Mouse (Mus musculus): ENCODE measurements around the gene Mgam.
"Not testable (repeated sequence)": the region's sequence is repeated elsewhere in the genome, so short reads cannot be mapped to it uniquely, and the experiment has no call there.

The Mgam gene

GRCm38 (mm10) chr6:40628406-40629000, at the start of gene Mgam:
Gene Mgam, plus strand, starts transcription at chr6:40628831.
- no peak for DNase-seq (ENCODE audit: low read depth)

DNA sequence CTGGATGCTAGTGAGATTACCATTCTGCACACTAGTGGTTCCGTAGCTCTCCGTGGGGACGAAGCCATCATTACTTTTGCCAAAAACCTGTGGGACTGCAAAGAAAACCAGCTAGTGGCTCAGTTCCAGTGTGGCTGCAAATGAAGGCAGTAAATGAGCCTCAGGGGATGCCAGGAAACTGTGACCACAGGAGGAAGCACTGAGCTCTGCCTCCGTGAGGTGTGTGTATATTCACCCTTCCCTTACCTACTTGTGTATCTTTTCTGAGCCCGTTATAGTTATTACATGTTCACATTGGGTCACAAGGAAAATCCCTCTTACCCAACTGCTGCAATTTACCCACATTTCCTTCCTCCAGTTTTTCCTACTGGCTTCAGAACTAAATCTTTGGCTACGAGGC, 44.3 kb upstream of the Mgam start:
- DNase-seq (ENCODE audit: low read depth): no peak

DNA sequence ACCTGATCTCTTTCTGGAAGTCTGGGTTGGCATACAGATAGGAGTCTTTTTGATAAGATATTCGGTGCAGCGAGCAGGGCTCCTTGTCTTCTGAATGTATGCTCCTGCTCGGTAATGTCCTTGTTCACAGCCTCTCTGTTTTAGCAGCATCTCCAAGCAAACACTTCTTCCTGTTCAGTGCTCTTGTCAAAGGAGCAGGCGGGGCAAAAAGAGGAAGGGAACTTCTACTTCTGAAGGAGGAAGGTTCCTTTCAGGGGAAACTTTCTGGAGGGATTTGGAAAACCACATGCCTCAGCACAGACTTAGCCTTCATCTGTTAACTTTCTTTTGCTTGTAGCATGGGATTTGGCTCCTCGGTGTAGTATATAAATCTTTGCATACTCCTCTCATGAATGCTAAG, 43.0 kb upstream of the Mgam start, which contains the start of gene Clec5a:
Gene Clec5a (minus strand): TSS at position 177 of the 400 bp plus-strand sequence.
- no peak for DNase-seq (ENCODE audit: low read depth)

DNA sequence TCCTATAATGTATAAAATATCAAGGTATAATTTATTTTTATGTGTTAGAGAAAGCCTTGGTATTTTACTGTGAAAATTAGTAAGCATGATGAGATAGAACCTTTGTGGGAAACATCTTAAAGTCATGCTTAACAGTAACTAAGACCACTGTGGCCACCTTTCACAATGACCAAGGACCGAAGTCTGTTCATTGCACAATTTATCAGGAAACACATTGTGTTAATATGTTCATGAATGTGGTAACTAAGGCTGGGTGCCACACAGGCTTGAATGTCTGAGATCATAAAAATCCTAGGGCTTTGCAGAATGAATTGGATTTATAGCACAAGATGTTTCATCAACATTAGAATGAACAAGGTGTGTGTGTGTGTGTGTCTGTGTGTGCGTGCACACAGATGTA, 40.3 kb upstream of the Mgam start:
- no peak for DNase-seq (ENCODE audit: low read depth)

- no peak for DNase-seq (ENCODE audit: low read depth)
These were observed 33.7 kb upstream of the Mgam start for GRCm38 (mm10) chr6:40594804-40595550.

GRCm38 (mm10) chr6:40598546-40598945, 30.1 kb upstream of the Mgam start:
- DNase-seq (ENCODE audit: low read depth): not testable (repeated sequence)

DNA sequence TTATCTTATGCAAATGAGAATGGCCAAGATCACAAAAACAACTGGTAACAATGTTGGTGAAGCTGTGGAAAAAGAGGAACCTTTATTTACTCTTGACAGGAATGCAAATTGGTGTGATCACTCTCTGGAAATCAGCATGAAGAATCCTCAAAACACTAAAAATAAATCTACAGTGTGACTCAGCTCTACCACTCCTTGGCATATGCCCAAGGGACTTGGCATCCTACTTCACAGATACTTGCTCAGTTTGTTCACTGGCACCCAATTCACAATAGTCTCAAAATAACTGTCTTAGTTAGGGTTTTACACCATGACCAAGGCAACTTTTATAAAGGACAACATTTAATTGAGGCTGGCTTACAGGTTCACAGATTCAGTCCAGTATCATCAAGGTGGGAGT, 21.2 kb upstream of the Mgam start:
- DNase-seq (ENCODE audit: low read depth): no peak

DNA sequence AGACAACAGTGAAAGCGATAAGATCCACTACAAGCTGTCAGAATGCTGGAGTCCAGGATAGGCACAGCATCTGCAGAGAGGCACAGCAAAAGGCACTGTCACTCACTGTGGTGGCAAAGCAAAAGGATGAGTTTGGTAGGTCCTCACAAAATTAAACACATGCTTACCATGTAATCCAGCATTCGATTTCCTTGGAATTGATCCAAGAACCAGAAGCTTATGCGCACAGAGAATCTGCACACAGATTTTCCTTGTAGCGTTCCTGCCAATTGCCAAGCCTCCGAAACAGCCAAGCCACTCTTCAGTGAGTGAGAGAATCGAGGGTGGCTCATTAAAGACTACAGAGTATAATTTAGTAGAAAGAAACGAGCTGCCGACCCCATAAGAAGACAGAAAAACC, 18.4 kb upstream of the Mgam start:
- no peak for DNase-seq (ENCODE audit: low read depth)

GRCm38 (mm10) chr6:40613260-40613852, 15.3 kb upstream of the Mgam start, which contains the start of gene Tas2r138:
Gene Tas2r138, minus strand, starts transcription at chr6:40613310.
- DNase-seq (ENCODE audit: low read depth): no peak

- no peak for DNase-seq (ENCODE audit: low read depth)
These were observed 10.7 kb upstream of the Mgam start for GRCm38 (mm10) chr6:40617965-40618364.

- no peak for DNase-seq (ENCODE audit: low read depth)
These were observed 2.5 kb upstream of the Mgam start for GRCm38 (mm10) chr6:40626111-40626510.

GRCm38 (mm10) chr6:40634640-40635071, 6.0 kb downstream of the Mgam start:
- DNase-seq (ENCODE audit: low read depth): no peak

DNA sequence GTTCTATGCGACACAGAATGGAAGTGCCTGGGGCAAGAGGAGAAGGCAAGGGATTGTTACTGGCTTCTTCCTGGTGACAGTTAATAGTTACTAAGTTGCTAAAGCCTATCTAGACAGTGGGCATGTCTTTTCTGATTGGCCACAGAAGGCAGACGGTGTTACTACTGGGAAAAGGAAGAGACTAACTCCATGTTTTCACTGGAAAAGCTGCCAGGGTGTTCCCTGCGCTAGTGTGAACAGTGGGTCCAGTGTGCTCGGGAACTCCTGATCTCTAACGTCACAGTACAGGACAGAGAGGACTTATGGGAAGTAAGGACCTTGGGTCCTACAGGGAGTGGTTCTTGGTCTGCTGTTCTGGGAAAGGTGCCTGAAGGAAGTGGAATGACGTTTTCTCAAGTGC, 6.9 kb downstream of the Mgam start:
- no peak for DNase-seq (ENCODE audit: low read depth)

DNA sequence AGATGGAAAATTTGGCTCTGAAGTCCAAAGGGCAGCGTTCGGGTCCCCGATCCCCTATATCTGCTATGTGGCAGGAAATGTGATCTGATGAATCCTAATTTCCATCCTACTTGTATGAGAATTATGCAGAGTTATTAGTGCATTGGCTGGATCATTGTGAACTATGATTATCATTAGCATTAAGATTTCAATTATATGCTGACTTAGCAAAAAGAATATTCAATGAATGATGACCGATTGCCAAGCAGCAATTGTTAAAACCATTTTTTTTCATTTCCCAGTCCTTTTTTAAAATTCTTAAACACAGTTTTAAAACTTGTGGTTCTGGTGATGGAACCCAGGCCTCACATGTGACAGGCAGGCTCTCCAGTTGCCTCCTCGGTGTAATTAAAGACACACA, 9.1 kb downstream of the Mgam start:
- DNase-seq (ENCODE audit: low read depth): no peak

DNA sequence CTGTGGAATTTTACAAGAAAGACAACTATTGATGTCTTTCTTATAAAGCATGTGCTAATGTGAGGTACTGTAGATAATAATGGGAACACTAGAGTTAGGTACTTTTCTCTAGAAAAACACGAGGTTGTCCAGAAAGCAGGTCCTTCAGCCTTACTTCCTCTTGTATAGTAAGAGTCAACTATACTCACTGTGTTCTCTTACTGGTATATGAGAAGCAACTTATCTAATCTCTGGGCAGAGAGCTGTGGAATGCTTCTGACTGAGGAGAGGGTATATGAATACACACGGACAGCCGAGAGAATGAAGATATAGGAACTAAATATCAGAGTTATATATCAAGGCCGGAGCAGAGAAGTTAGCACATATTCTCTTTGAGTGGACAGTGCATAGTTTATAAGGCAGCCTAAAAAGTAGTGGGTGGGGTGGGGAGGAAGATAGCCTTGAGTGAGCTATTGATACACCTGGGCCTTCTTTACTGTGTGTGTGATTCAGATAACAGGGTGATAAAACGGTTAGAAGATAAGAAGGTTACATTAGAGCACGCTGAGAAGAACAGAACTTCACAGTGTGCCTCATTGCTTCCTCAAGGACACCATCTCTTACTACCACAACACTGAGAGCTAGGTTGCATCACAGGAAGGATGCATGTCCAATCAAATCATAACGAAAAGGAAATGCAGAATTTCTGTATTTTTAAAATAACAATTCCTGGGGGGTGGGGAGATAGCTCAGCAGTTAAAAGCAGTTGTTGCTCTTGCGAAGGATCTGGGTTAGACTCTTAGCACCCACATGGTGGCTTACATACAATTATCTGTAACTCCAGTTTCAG, 12.3 kb downstream of the Mgam start:
- DNase-seq (ENCODE audit: low read depth): no peak

GRCm38 (mm10) chr6:40645701-40646100, 17.1 kb downstream of the Mgam start:
- DNase-seq (ENCODE audit: low read depth): no peak

DNA sequence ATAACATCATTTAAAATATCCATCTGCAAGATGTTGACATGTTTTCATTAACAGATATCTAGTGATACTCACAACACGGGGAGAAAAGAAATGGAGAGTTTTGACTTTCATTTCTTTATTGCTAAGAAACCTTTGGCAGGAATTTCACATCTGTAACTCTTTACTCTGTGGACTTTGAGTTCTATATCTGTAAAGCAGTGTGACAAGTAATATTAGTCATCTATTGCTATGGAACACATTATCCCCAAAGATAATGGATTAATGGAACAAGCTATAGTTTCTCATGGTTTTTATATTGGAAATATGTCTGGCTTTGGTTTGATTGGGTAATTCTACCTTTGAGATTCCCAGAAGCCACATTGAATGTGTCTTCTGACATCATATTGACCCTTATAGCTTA, 22.3 kb downstream of the Mgam start:
- DNase-seq (ENCODE audit: low read depth): no peak

GRCm38 (mm10) chr6:40660930-40661329, 32.3 kb downstream of the Mgam start:
- no peak for DNase-seq (ENCODE audit: low read depth)

GRCm38 (mm10) chr6:40689180-40689579, 60.5 kb downstream of the Mgam start:
- DNase-seq (ENCODE audit: low read depth): peak; percentile 63

DNA sequence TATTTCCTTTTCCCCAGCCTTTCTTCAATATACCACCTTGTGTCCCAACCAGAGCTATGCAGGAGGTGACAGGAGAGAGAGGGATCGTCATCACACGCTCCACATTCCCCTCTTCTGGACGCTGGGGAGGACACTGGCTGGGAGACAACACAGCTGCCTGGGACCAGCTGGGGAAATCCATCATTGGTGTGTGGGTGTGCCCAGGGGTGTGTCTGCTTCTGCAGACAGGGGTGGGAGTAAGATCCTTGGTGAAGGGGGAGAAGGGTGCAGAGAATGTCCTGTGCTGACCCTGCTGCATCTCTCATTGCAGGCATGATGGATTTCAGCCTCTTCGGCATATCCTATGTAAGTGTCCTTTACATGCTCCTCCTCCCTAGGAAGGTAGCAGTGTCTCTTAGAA, 63.4 kb downstream of the Mgam start:
- not testable (repeated sequence) for DNase-seq (ENCODE audit: low read depth)

DNA sequence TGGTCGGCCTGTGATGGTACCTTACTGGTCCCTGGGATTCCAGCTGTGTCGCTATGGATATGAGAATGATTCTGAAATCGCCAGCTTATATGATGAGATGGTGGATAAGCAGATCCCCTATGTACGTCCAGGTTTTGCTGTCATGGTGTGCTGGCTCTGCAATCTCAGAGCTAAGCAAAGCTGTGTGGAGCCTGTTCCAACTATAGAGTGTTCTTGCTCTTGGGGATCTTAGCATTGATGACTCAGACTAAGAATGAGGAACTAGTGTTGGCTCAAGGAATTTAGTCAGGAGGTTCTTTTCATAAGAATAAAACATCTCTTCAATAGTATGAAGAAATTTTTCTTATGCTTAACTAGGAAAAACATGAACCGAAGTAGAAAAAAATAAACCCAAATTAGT, 84.9 kb downstream of the Mgam start:
- DNase-seq (ENCODE audit: low read depth): not testable (repeated sequence)

DNA sequence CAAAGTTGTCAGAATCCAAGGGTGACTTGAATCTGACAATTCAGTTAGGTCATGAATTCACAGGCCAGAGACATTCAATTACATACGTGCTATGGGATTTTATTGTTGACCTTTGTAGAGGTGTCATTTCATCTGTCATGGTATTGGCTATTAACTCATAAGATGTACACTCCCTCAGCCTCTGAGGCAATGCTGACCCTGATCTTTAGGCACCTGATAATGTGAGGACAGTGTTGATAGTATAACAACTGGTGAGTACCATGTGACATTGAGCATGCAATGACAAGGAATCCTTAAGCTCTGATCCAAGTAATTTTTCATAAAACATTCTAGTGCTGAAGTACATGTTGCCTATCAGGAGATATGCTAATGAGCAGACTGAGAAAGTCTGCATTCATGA, 87.1 kb downstream of the Mgam start:
- DNase-seq (ENCODE audit: low read depth): no peak
